Mouse (Mus musculus) common myeloid progenitor, adult 5-6 weeks (primary cell): ENCODE results near the gene Trex2. TPM values are rescaled to one million over a fixed set of nuclear protein-coding genes. Genes with fewer than 3 reads are reported as not detected.

Source experiments
- ATAC-seq: replicated peaks from 2 replicates; pipeline ENCODE4 v1.8.0; 2016; ENCODE audit warnings: low read depth, mild to moderate bottlenecking, moderate TSS enrichment, inconsistent platforms; ENCODE audit not compliant: poor library complexity, severe bottlenecking
- total RNA-seq: library from RNA; stranded (forward); fragments of 200-1000, 187-1606 nt; gene quantifications from 2 replicates; pipeline ENCODE4 v1.2.3, GENCODE M21; 2017

Gene Trex2
- total RNA-seq = not detected in 2 replicates

- no peak for ATAC-seq
These were observed at the start of gene Trex2 for GRCm38 (mm10) chrX:73435252-73435651. Trex2 (minus strand) TSS chrX:73435344.

- ATAC-seq = no peak
These were observed 49.7 kb upstream of the Trex2 start for GRCm38 (mm10) chrX:73484870-73485269.

GRCm38 (mm10) chrX:73484076-73484475 lies 48.9 kb upstream of the Trex2 start:
- no peak for ATAC-seq

GRCm38 (mm10) chrX:73483484-73483810 lies 48.3 kb upstream of the Trex2 start, which contains the start of gene Bgn:
Bgn (plus strand) TSS chrX:73483602.
- no peak for ATAC-seq

- 0 out of 2 replicates have a peak, but pooled peaks have one; percentile 42 for ATAC-seq
These were observed 47.7 kb upstream of the Trex2 start for GRCm38 (mm10) chrX:73482643-73483483.

- ATAC-seq = no peak
These were observed 45.2 kb upstream of the Trex2 start for GRCm38 (mm10) chrX:73480334-73480733.

- no peak for ATAC-seq
These were observed 44.5 kb upstream of the Trex2 start for GRCm38 (mm10) chrX:73479656-73480055.

GRCm38 (mm10) chrX:73477500-73477899 lies 42.4 kb upstream of the Trex2 start:
- no peak for ATAC-seq

GRCm38 (mm10) chrX:73476621-73477020 lies 41.5 kb upstream of the Trex2 start:
- no peak for ATAC-seq

- ATAC-seq = peak; percentile 27
These were observed 40.6 kb upstream of the Trex2 start for GRCm38 (mm10) chrX:73475658-73476256.

GRCm38 (mm10) chrX:73474340-73475165 lies 39.4 kb upstream of the Trex2 start:
- ATAC-seq = no peak

GRCm38 (mm10) chrX:73471764-73472163 lies 36.6 kb upstream of the Trex2 start:
- ATAC-seq = peak; percentile 98

- no peak for ATAC-seq
These were observed 33.6 kb upstream of the Trex2 start for GRCm38 (mm10) chrX:73468752-73469151.

GRCm38 (mm10) chrX:73468330-73468729 lies 33.2 kb upstream of the Trex2 start:
- ATAC-seq = no peak

GRCm38 (mm10) chrX:73467446-73468241 lies 32.5 kb upstream of the Trex2 start:
- no peak for ATAC-seq

GRCm38 (mm10) chrX:73465483-73466186 lies 30.5 kb upstream of the Trex2 start:
- ATAC-seq = no peak

- no peak for ATAC-seq
These were observed 25.6 kb upstream of the Trex2 start for GRCm38 (mm10) chrX:73460792-73461191.

- peak; percentile 100 for ATAC-seq
These were observed 23.8 kb upstream of the Trex2 start, which contains the start of gene Haus7 for GRCm38 (mm10) chrX:73458877-73459392. Haus7 (minus strand) TSS chrX:73459044.

GRCm38 (mm10) chrX:73451949-73452348 lies 16.8 kb upstream of the Trex2 start:
- peak; percentile 69 for ATAC-seq
